8 mouse cellular contexts compared by ENCODE assay signal in genomic region chr7:81335705-81336431, GRCm38 (mm10). TPM values are rescaled to one million over a fixed set of nuclear protein-coding genes. Genes with fewer than 3 reads are reported as not detected.
DNase-seq lines count a peak whose midpoint lies in the region; ATAC-seq and TF ChIP-seq lines count a peak whose summit lies in the region.

No protein-coding gene starts in this region.

- no peak overlapping the region for H3K4me2 ChIP-seq in embryonic facial prominence, embryonic 12.5 days (replicated peaks)
- H3K4me2 ChIP-seq in hindbrain, embryonic 11.5 days (replicated peaks; ENCODE audit: low read depth, low read length), result 0 out of 2 replicates have a peak overlapping the region, but pooled peaks have one; percentile 14

- peak overlapping the region; percentile 75 for H3K27ac ChIP-seq in gastrocnemius, adult 2 months
- peak overlapping the region; percentile 61 for H3K27ac ChIP-seq in embryonic facial prominence, embryonic 12.5 days
- peak overlapping the region; percentile 71 for H3K27ac ChIP-seq in hindbrain, embryonic 11.5 days (ENCODE audit: low read depth, low read length)

- H3K27me3 ChIP-seq in embryonic facial prominence, embryonic 12.5 days, result no peaks in the 10 kb centered on the region
- no peaks in the 10 kb centered on the region for H3K27me3 ChIP-seq in hindbrain, embryonic 11.5 days (ENCODE audit: control insufficient read depth, insufficient read depth, low read length)

- ATAC-seq in embryonic facial prominence, embryonic 12.5 days (ENCODE audit: insufficient number of reproducible peaks, insufficient read depth, low FRiP score, low TSS enrichment), result no peak
- peak; percentile 40 for ATAC-seq in hindbrain, embryonic 11.5 days (ENCODE audit: low FRiP score)

- WGBS in embryonic facial prominence, embryonic 12.5 days, result 71% methylated on average over 18 of the region's 18 CpGs
- WGBS in hindbrain, embryonic 11.5 days, result 53% methylated on average over 18 of the region's 18 CpGs

- DNase-seq in gastrocnemius, adult 2 months, result no peak
- DNase-seq in gastrocnemius, adult 8-10 months (ENCODE audit: low spot score in 2 of 2), result no peak
- peak; percentile 58 for DNase-seq in hindbrain, embryonic 11.5 days (ENCODE audit: low spot score)
- peak; percentile 36 for DNase-seq in mesoderm, embryonic 11.5 days (ENCODE audit: low read depth, low spot score)
- no peak for DNase-seq in adipocyte (ENCODE audit: low spot score)
- no peak for DNase-seq in thymus, postnatal 14 days
- no peak for DNase-seq in layer of hippocampus, adult 18-20 months (ENCODE audit: low spot score in 2 of 2)

- peak overlapping the region; percentile 50 for H3K4me3 ChIP-seq in gastrocnemius, adult 2 months
- no peak overlapping the region for H3K4me3 ChIP-seq in embryonic facial prominence, embryonic 12.5 days
- no peak overlapping the region for H3K4me3 ChIP-seq in hindbrain, embryonic 11.5 days (ENCODE audit: low read depth, low read length)

- TF ChIP-seq CTCF in gastrocnemius, adult 2 months (IDR thresholded peaks at IDR 0.05), result no peak

- H3K9ac ChIP-seq in embryonic facial prominence, embryonic 12.5 days, result no peak overlapping the region
- peak overlapping the region; percentile 34; the same call in 1 of the 2 replicates for H3K9ac ChIP-seq in hindbrain, embryonic 11.5 days (ENCODE audit: low read depth, low read length)

- H3K9me3 ChIP-seq in embryonic facial prominence, embryonic 12.5 days, result no peaks in the 10 kb centered on the region
- H3K9me3 ChIP-seq in hindbrain, embryonic 11.5 days (ENCODE audit: control insufficient read depth, low read length), result no peaks in the 10 kb centered on the region

- H3K36me3 ChIP-seq in embryonic facial prominence, embryonic 12.5 days, result peaks cover 50% of the 10 kb centered on the region
- H3K36me3 ChIP-seq in hindbrain, embryonic 11.5 days (ENCODE audit: control insufficient read depth, insufficient read depth, low read length), result 0 out of 2 replicates have a peak, but pooled peaks cover 3% of the 10 kb centered on the region

- no peaks in the 10 kb centered on the region for H3K4me1 ChIP-seq in embryonic facial prominence, embryonic 12.5 days
- peaks cover 4% of the 10 kb centered on the region; the same call in 1 of the 2 replicates for H3K4me1 ChIP-seq in hindbrain, embryonic 11.5 days (replicated peaks; ENCODE audit: control insufficient read depth, insufficient read depth, low read length)

- intact Hi-C loops in gastrocnemius, adult 2 months (cut with DNase I), result loop anchor here (1.0 to 10.0 kb wide), 3 partner anchors 126 to 451 kb away; no protein-coding TSS in a partner anchor

RNA-seq across cellular contexts. Expression of gene Rps17, which starts 9.2 kb away (rescaled TPM):
- total RNA-seq in gastrocnemius, adult 2 months (2021), result 100 to 1,000 TPM; 725 to 864 TPM
- total RNA-seq in gastrocnemius, adult 8-10 months (2022), result 100 to 1,000 TPM; 756 to 885 (median 813) TPM
- polyA plus RNA-seq in embryonic facial prominence, embryonic 12.5 days (2016; fragmentation: Nextera tagmentation; extraction: Ambion mirVana), result 1,128 and 1,164 TPM in 2 replicates
- polyA plus RNA-seq in hindbrain, embryonic 11.5 days (2014; fragmentation: Nextera tagmentation; extraction: Ambion mirVana), result 1,086 and 1,110 TPM in 2 replicates
- total RNA-seq in layer of hippocampus, adult 18-20 months (2021), result 100 to 1,000 TPM; 601 to 632 TPM

Comparison
In these comparisons a context has a peak if more than half of its experiments do, and no peak if none do; other contexts are left out.
1. DNase-seq: peak in hindbrain, embryonic 11.5 days (single experiment) and mesoderm, embryonic 11.5 days (single experiment); none in gastrocnemius, adult 2 months (single experiment), gastrocnemius, adult 8-10 months (0 of 2), adipocyte (single experiment), thymus, postnatal 14 days (single experiment) and layer of hippocampus, adult 18-20 months (0 of 2).
2. Peak in every context shown above with its lines, with median percentiles within 50 percentile points of each other: H3K27ac ChIP-seq.